Mouse (Mus musculus): ENCODE data around the gene Oas1f. TPM values are rescaled to one million over a fixed set of nuclear protein-coding genes. Genes with fewer than 3 reads are reported as not detected.

The Oas1f gene
- not detected for polyA plus RNA-seq (2014; fragmentation: Illumina TruSeq; extraction: RNeasy Lipid Tissue Mini Kit (QIAGEN cat#74804); ENCODE audit: low read depth, low replicate concordance)

GRCm38 (mm10) chr5:120847067-120847466 lies at the start of gene Oas1f:
Gene Oas1f, plus strand, starts transcription at chr5:120847367.

GRCm38 (mm10) chr5:120811951-120812819 lies 35.0 kb upstream of the Oas1f start, which contains the start of gene Oas1c:
Gene Oas1c, minus strand, starts transcription at chr5:120812514.

DNA sequence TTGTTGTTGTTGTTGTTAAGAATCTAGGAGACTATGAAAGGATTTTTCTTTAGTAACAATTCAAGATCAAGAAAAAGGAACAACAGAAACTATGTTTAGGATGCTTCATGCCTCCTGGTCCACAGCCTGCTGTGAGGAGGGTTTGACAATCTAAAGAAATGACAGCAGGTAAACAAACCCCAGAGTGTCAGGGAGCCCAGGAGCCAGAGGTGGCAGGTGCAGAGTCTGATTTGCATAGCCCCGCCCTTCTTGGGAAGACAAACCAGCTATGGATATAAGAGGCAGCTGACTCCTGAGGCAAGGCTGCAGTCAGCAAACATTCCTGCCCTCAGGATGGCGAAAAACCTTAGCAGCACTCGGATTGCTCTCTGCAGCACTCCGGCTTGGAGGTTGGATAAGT lies 14.0 kb downstream of the Oas1f start, which contains the start of gene Oas1h:
Gene Oas1h (plus strand): TSS at position 301 of the 400 bp plus-strand sequence.

GRCm38 (mm10) chr5:120887413-120887812 lies 40.2 kb downstream of the Oas1f start, which contains the start of gene Oas1g:
Gene Oas1g, minus strand, starts transcription at chr5:120887613.

GRCm38 (mm10) chr5:120906791-120907733 lies 59.9 kb downstream of the Oas1f start, which contains the start of gene Oas1a:
Gene Oas1a, minus strand, starts transcription at chr5:120907521.

Other genes with a start within 250 kb of the Oas1f start
- not detected for gene Rita1, start 234.8 kb upstream of the Oas1f start, polyA plus RNA-seq (2014; fragmentation: Illumina TruSeq; extraction: RNeasy Lipid Tissue Mini Kit (QIAGEN cat#74804); ENCODE audit: low read depth, low replicate concordance)
- 0.73 TPM for gene Ddx54, start 234.6 kb upstream of the Oas1f start, polyA plus RNA-seq (2014; fragmentation: Illumina TruSeq; extraction: RNeasy Lipid Tissue Mini Kit (QIAGEN cat#74804); ENCODE audit: low read depth, low replicate concordance)
- gene Cfap73, start 213.1 kb upstream of the Oas1f start, polyA plus RNA-seq (2014; fragmentation: Illumina TruSeq; extraction: RNeasy Lipid Tissue Mini Kit (QIAGEN cat#74804); ENCODE audit: low read depth, low replicate concordance), result not detected
- gene Rasal1, start 198.6 kb upstream of the Oas1f start, polyA plus RNA-seq (2014; fragmentation: Illumina TruSeq; extraction: RNeasy Lipid Tissue Mini Kit (QIAGEN cat#74804); ENCODE audit: low read depth, low replicate concordance), result not detected
- not detected for gene Dtx1, start 135.4 kb upstream of the Oas1f start, polyA plus RNA-seq (2014; fragmentation: Illumina TruSeq; extraction: RNeasy Lipid Tissue Mini Kit (QIAGEN cat#74804); ENCODE audit: low read depth, low replicate concordance)
- gene Oas2, start 97.5 kb upstream of the Oas1f start, polyA plus RNA-seq (2014; fragmentation: Illumina TruSeq; extraction: RNeasy Lipid Tissue Mini Kit (QIAGEN cat#74804); ENCODE audit: low read depth, low replicate concordance), result 2.9 TPM
- gene Oas3, start 69.7 kb upstream of the Oas1f start, polyA plus RNA-seq (2014; fragmentation: Illumina TruSeq; extraction: RNeasy Lipid Tissue Mini Kit (QIAGEN cat#74804); ENCODE audit: low read depth, low replicate concordance), result 4.9 TPM
- gene Oas1e, start 51.8 kb upstream of the Oas1f start, polyA plus RNA-seq (2014; fragmentation: Illumina TruSeq; extraction: RNeasy Lipid Tissue Mini Kit (QIAGEN cat#74804); ENCODE audit: low read depth, low replicate concordance), result not detected
- gene Oas1c, start 34.9 kb upstream of the Oas1f start, polyA plus RNA-seq (2014; fragmentation: Illumina TruSeq; extraction: RNeasy Lipid Tissue Mini Kit (QIAGEN cat#74804); ENCODE audit: low read depth, low replicate concordance), result 2.3 TPM
- not detected for gene Oas1h, start 14.1 kb downstream of the Oas1f start, polyA plus RNA-seq (2014; fragmentation: Illumina TruSeq; extraction: RNeasy Lipid Tissue Mini Kit (QIAGEN cat#74804); ENCODE audit: low read depth, low replicate concordance)
- 17.7 TPM for gene Oas1g, start 40.2 kb downstream of the Oas1f start, polyA plus RNA-seq (2014; fragmentation: Illumina TruSeq; extraction: RNeasy Lipid Tissue Mini Kit (QIAGEN cat#74804); ENCODE audit: low read depth, low replicate concordance)
- gene Oas1a, start 60.2 kb downstream of the Oas1f start, polyA plus RNA-seq (2014; fragmentation: Illumina TruSeq; extraction: RNeasy Lipid Tissue Mini Kit (QIAGEN cat#74804); ENCODE audit: low read depth, low replicate concordance), result 8.9 TPM
- not detected for gene Oas1d, start 67.2 kb downstream of the Oas1f start, polyA plus RNA-seq (2014; fragmentation: Illumina TruSeq; extraction: RNeasy Lipid Tissue Mini Kit (QIAGEN cat#74804); ENCODE audit: low read depth, low replicate concordance)
- gene Rph3a, start 162.7 kb downstream of the Oas1f start, polyA plus RNA-seq (2014; fragmentation: Illumina TruSeq; extraction: RNeasy Lipid Tissue Mini Kit (QIAGEN cat#74804); ENCODE audit: low read depth, low replicate concordance), result not detected